Mouse (Mus musculus) erythroblast, embryonic 14.5 days (primary cell): Measurements from ENCODE around the gene Lrrc8a. TPM values are rescaled to one million over a fixed set of nuclear protein-coding genes. Genes with fewer than 3 reads are reported as not detected.

Source experiments
- H3K27me3 ChIP-seq: 2 replicates; pipeline ENCODE4 v1.6.1; 2012; ENCODE audit warnings: inconsistent platforms; ENCODE audit not compliant: control insufficient read depth
- H3K36me3 ChIP-seq: 2 replicates; pipeline ENCODE4 v1.6.1; 2012; ENCODE audit warnings: mild to moderate bottlenecking, inconsistent platforms; ENCODE audit not compliant: control insufficient read depth
- H3K4me1 ChIP-seq: 2 replicates; pipeline ENCODE4 v1.6.1; 2012; ENCODE audit warnings: inconsistent platforms; ENCODE audit not compliant: control insufficient read depth
- H3K4me3 ChIP-seq: replicated peaks from 2 replicates; pipeline ENCODE3; 2012; ENCODE audit warnings: moderate library complexity, mild to moderate bottlenecking, inconsistent platforms
- H3K9me3 ChIP-seq: 2 replicates; pipeline ENCODE4 v1.6.1; 2012; ENCODE audit warnings: low read length, inconsistent platforms, mixed read lengths; ENCODE audit not compliant: control insufficient read depth
- GATA1 ChIP-seq: IDR thresholded peaks from 2 replicates; pipeline ENCODE4 v1.6.1; 2012; ENCODE audit warnings: low read length, inconsistent platforms, mixed read lengths
- TAL1 ChIP-seq: IDR thresholded peaks from 3 replicates; pipeline ENCODE4 v1.6.1; 2012; ENCODE audit warnings: low read length, inconsistent platforms, mixed read lengths
- polyA plus RNA-seq: library from polyadenylated mRNA; stranded (reverse); fragments of >175 nt; gene quantifications from 2 replicates; pipeline ENCODE4 v1.2.3, GENCODE M21; 2012

Gene Lrrc8a
- polyA plus RNA-seq, 1 experiment = 0.56 TPM

- H3K4me3 ChIP-seq = no peak overlapping the region
- peaks cover 35% of the 10 kb centered on the region for H3K4me1 ChIP-seq
- TF ChIP-seq GATA1 (no peak), TAL1 (no peak)
These were observed 30.1 kb upstream of the Lrrc8a start for GRCm38 (mm10) chr2:30207401-30207800.

GRCm38 (mm10) chr2:30207886-30208285, 29.6 kb upstream of the Lrrc8a start:
- H3K4me1 ChIP-seq = peaks cover 33% of the 10 kb centered on the region
- TF ChIP-seq TAL1 (no peak), GATA1 (no peak)

More at GRCm38 (mm10) chr2:30207401-30207800, 30.1 kb upstream of the Lrrc8a start:
- no peaks in the 10 kb centered on the region for H3K27me3 ChIP-seq
- no peaks in the 10 kb centered on the region for H3K9me3 ChIP-seq
- no peaks in the 10 kb centered on the region for H3K36me3 ChIP-seq

GRCm38 (mm10) chr2:30211408-30212168, 25.9 kb upstream of the Lrrc8a start:
- no peaks in the 10 kb centered on the region for H3K27me3 ChIP-seq
- peaks cover 7% of the 10 kb centered on the region for H3K4me1 ChIP-seq
- no peak overlapping the region for H3K4me3 ChIP-seq
- TF ChIP-seq GATA1 (no peak), TAL1 (no peak)
- no peaks in the 10 kb centered on the region for H3K36me3 ChIP-seq
- no peaks in the 10 kb centered on the region for H3K9me3 ChIP-seq

More at GRCm38 (mm10) chr2:30207886-30208285, 29.6 kb upstream of the Lrrc8a start:
- Histone ChIP-seq H3K4me3 (no peak overlapping the region), H3K27me3 (no peaks in the 10 kb centered on the region), H3K36me3 (no peaks in the 10 kb centered on the region), H3K9me3 (no peaks in the 10 kb centered on the region)

GRCm38 (mm10) chr2:30212169-30212545, 25.4 kb upstream of the Lrrc8a start:
- no peaks in the 10 kb centered on the region for H3K27me3 ChIP-seq
- no peaks in the 10 kb centered on the region for H3K9me3 ChIP-seq
- TF ChIP-seq GATA1 (no peak), TAL1 (no peak)
- no peaks in the 10 kb centered on the region for H3K36me3 ChIP-seq
- no peak overlapping the region for H3K4me3 ChIP-seq
- H3K4me1 ChIP-seq = peaks cover under 1% of the 10 kb centered on the region

GRCm38 (mm10) chr2:30212951-30213350, 24.6 kb upstream of the Lrrc8a start:
- Histone ChIP-seq H3K4me3 (no peak overlapping the region), H3K36me3 (no peaks in the 10 kb centered on the region), H3K27me3 (no peaks in the 10 kb centered on the region), H3K9me3 (no peaks in the 10 kb centered on the region), H3K4me1 (no peaks in the 10 kb centered on the region)
- TF ChIP-seq TAL1 = no peak
- no peak for TF ChIP-seq GATA1

GRCm38 (mm10) chr2:30214745-30215144, 22.8 kb upstream of the Lrrc8a start:
- no peaks in the 10 kb centered on the region for H3K9me3 ChIP-seq
- H3K27me3 ChIP-seq = no peaks in the 10 kb centered on the region
- TF ChIP-seq GATA1 (no peak), TAL1 (no peak)
- H3K36me3 ChIP-seq = no peaks in the 10 kb centered on the region
- H3K4me3 ChIP-seq = no peak overlapping the region
- H3K4me1 ChIP-seq = no peaks in the 10 kb centered on the region

- H3K9me3 ChIP-seq = no peaks in the 10 kb centered on the region
- no peaks in the 10 kb centered on the region for H3K27me3 ChIP-seq
- no peak for TF ChIP-seq TAL1
- TF ChIP-seq GATA1 = no peak
- H3K36me3 ChIP-seq = no peaks in the 10 kb centered on the region
- no peaks in the 10 kb centered on the region for H3K4me1 ChIP-seq
- H3K4me3 ChIP-seq = no peak overlapping the region
These were observed 22.0 kb upstream of the Lrrc8a start for GRCm38 (mm10) chr2:30215493-30215892.

- no peaks in the 10 kb centered on the region for H3K4me1 ChIP-seq
- TF ChIP-seq GATA1 (no peak), TAL1 (no peak)
- no peaks in the 10 kb centered on the region for H3K36me3 ChIP-seq
- H3K27me3 ChIP-seq = no peaks in the 10 kb centered on the region
- H3K9me3 ChIP-seq = no peaks in the 10 kb centered on the region
- no peak overlapping the region for H3K4me3 ChIP-seq
These were observed 21.2 kb upstream of the Lrrc8a start for GRCm38 (mm10) chr2:30216293-30216692.

GRCm38 (mm10) chr2:30235593-30235992, 1.9 kb upstream of the Lrrc8a start:
- Histone ChIP-seq H3K9me3 (peaks cover 29% of the 10 kb centered on the region), H3K4me1 (peaks cover 43% of the 10 kb centered on the region), H3K27me3 (no peaks in the 10 kb centered on the region), H3K36me3 (peaks cover 18% of the 10 kb centered on the region), H3K4me3 (no peak overlapping the region)
- TF ChIP-seq GATA1 (no peak), TAL1 (no peak)
